ENCODE assay signal across 8 mouse cellular contexts in genomic region chr4:135962946-135963345, GRCm38 (mm10). TPM values are rescaled to one million over a fixed set of nuclear protein-coding genes. Genes with fewer than 3 reads are reported as not detected.
DNase-seq lines count a peak whose midpoint lies in the region; ATAC-seq and TF ChIP-seq lines count a peak whose summit lies in the region.

No protein-coding gene starts in this region.

- peaks cover 65% of the 10 kb centered on the region for H3K36me3 ChIP-seq in heart, embryonic 13.5 days
- H3K36me3 ChIP-seq in ES-Bruce4 (ENCODE audit: control insufficient read depth, insufficient read depth, low read length, poor library complexity, severe bottlenecking), result 0 out of 2 replicates have a peak, but pooled peaks cover 6% of the 10 kb centered on the region
- H3K36me3 ChIP-seq in forebrain, embryonic 15.5 days, result peaks cover 38% of the 10 kb centered on the region
- peaks cover 39% of the 10 kb centered on the region for H3K36me3 ChIP-seq in macrophage (ENCODE audit: inconsistent target)

- TF ChIP-seq CTCF in ES-Bruce4 (IDR thresholded peaks at IDR 0.05; ENCODE audit: low read depth, low read length), result no peak

- no peaks in the 10 kb centered on the region for H3K9me3 ChIP-seq in heart, embryonic 13.5 days
- no peaks in the 10 kb centered on the region for H3K9me3 ChIP-seq in ES-Bruce4 (replicated peaks; ENCODE audit: control insufficient read depth, insufficient read depth, low read length, poor library complexity, severe bottlenecking)
- no peaks in the 10 kb centered on the region for H3K9me3 ChIP-seq in forebrain, embryonic 15.5 days

- no peaks in the 10 kb centered on the region for H3K79me2 ChIP-seq in macrophage (ENCODE audit: inconsistent target)

- intact Hi-C loops in heart, postnatal 14 days (cut with DNase I), result loop anchor here (5.0 kb wide), 2 partner anchors 71 to 161 kb away; no protein-coding TSS in a partner anchor

- no peak for DNase-seq in heart, postnatal 14 days
- DNase-seq in thymus, postnatal 4 days, result no peak
- no peak for DNase-seq in gastrocnemius, adult 8-10 months (ENCODE audit: low spot score in 2 of 2)

- peak overlapping the region; percentile 98 for H3K4me2 ChIP-seq in heart, embryonic 13.5 days
- H3K4me2 ChIP-seq in forebrain, embryonic 15.5 days (replicated peaks), result peak overlapping the region; percentile 94

- H3K4me1 ChIP-seq in heart, embryonic 13.5 days, result peaks cover 23% of the 10 kb centered on the region
- H3K4me1 ChIP-seq in ES-Bruce4 (ENCODE audit: control insufficient read depth, insufficient read depth, low read length), result no peaks in the 10 kb centered on the region
- peaks cover 17% of the 10 kb centered on the region for H3K4me1 ChIP-seq in forebrain, embryonic 15.5 days

- H3K27ac ChIP-seq in heart, embryonic 13.5 days (replicated peaks), result peak overlapping the region; percentile 86
- H3K27ac ChIP-seq in ES-Bruce4 (ENCODE audit: insufficient read depth, low read length) (peak overlapping the region; percentile 63), macrophage (peak overlapping the region; percentile 84)
- H3K27ac ChIP-seq in forebrain, embryonic 15.5 days (replicated peaks), result peak overlapping the region; percentile 87

- H3K4me3 ChIP-seq in heart, embryonic 13.5 days, result peak overlapping the region; percentile 82
- H3K4me3 ChIP-seq in ES-Bruce4 (ENCODE audit: low read depth, low read length) (peak overlapping the region; percentile 97), macrophage (ENCODE audit: inconsistent target) (peak overlapping the region; percentile 88)
- H3K4me3 ChIP-seq in forebrain, embryonic 15.5 days, result peak overlapping the region; percentile 63

- H3K9ac ChIP-seq in heart, embryonic 13.5 days, result peak overlapping the region; percentile 86
- H3K9ac ChIP-seq in ES-Bruce4 (ENCODE audit: low read depth, poor library complexity, severe bottlenecking), result peak overlapping the region; percentile 81
- H3K9ac ChIP-seq in forebrain, embryonic 15.5 days (replicated peaks), result peak overlapping the region; percentile 73

- WGBS in heart, embryonic 13.5 days, result 5% methylated on average over 15 of the region's 15 CpGs
- 7% methylated on average over 15 of the region's 15 CpGs for WGBS in forebrain, embryonic 15.5 days
- 2% methylated on average over 13 of the region's 15 CpGs for WGBS in macrophage (ENCODE audit: missing documents)

- ATAC-seq in heart, embryonic 13.5 days (ENCODE audit: extremely low read depth, insufficient number of reproducible peaks, low FRiP score, low TSS enrichment), result no peak
- no peak; the same call in 1 of the 2 replicates for ATAC-seq in forebrain, embryonic 15.5 days (replicated peaks)
- ATAC-seq in inflammation-experienced regulatory T-cells, adult 6 months, result no peak

- no peak for TF ChIP-seq EP300 in ES-Bruce4 (IDR thresholded peaks at IDR 0.05; ENCODE audit: insufficient read depth, low read depth, low read length)

- H3K27me3 ChIP-seq in heart, embryonic 13.5 days (replicated peaks), result no peaks in the 10 kb centered on the region
- H3K27me3 ChIP-seq in ES-Bruce4 (ENCODE audit: control insufficient read depth, insufficient read depth, low read length, poor library complexity, severe bottlenecking), result no peaks in the 10 kb centered on the region
- no peaks in the 10 kb centered on the region for H3K27me3 ChIP-seq in forebrain, embryonic 15.5 days

- TF ChIP-seq POLR2A in ES-Bruce4 (IDR thresholded peaks at IDR 0.05; ENCODE audit: insufficient read depth, low read length), result no peak

RNA-seq across cellular contexts. Expression of gene Gale, which starts 0.6 kb away (rescaled TPM):
- 23.6 and 28.7 TPM in 2 replicates for polyA plus RNA-seq in heart, embryonic 13.5 days (2015; fragmentation: Nextera tagmentation; extraction: Ambion mirVana)
- 1 to 10 TPM; 2.1 to 3.1 TPM for total RNA-seq in heart, postnatal 14 days (2021)
- 6.8 and 9.4 TPM in 2 replicates for polyA plus RNA-seq in ES-Bruce4 (2011; ENCODE audit: insufficient read depth, insufficient read length, low read depth, missing spikeins)
- 35.2 and 35.6 TPM in 2 replicates for polyA plus RNA-seq in forebrain, embryonic 15.5 days (2015; fragmentation: Nextera tagmentation; extraction: Ambion mirVana)
- total RNA-seq in macrophage (2018; cell fraction: chromatin; rRNA removed), result 10 to 100 TPM in 14 of 26 experiments, 1 to 10 TPM in 12; 3.2 to 21.6 (median 10.5) TPM
- total RNA-seq in macrophage (2018; cell fraction: cytosol; rRNA removed), result 1 to 10 TPM; 4.3 to 8.2 (median 6.9) TPM
- 10 to 100 TPM in 7 of 26 experiments, 1 to 10 TPM in 19; 3.3 to 23.2 (median 7.9) TPM for total RNA-seq in macrophage (2018; cell fraction: nucleus; rRNA removed)
- 3.5 to 12.3 TPM (median 7.7 TPM) in 3 replicates for polyA plus RNA-seq in macrophage (2018)
- 10 to 100 TPM; 14.2 to 26.3 (median 19.0) TPM for polyA plus RNA-seq in inflammation-experienced regulatory T-cells, adult 6 months (2017; shearing (Covaris generic))
- 1 to 10 TPM in 1 of 4 experiments, under 1 TPM in 2, not detected in 1; 0.40 to 1.3 (median 0.72) TPM for total RNA-seq in gastrocnemius, adult 8-10 months (2022)

RNA-seq across cellular contexts. Expression of gene Lypla2, which starts 9.5 kb away (rescaled TPM):
- polyA plus RNA-seq in heart, embryonic 13.5 days (2015; fragmentation: Nextera tagmentation; extraction: Ambion mirVana), result 65.5 and 75.4 TPM in 2 replicates
- 10 to 100 TPM; 37.5 to 37.8 TPM for total RNA-seq in heart, postnatal 14 days (2021)
- polyA plus RNA-seq in ES-Bruce4 (2011; ENCODE audit: insufficient read depth, insufficient read length, low read depth, missing spikeins) (47.4 and 52.6 TPM in 2 replicates), macrophage (2018) (41.4 to 77.2 TPM (median 65.0 TPM) in 3 replicates)
- polyA plus RNA-seq in forebrain, embryonic 15.5 days (2015; fragmentation: Nextera tagmentation; extraction: Ambion mirVana), result 180 and 188 TPM in 2 replicates
- total RNA-seq in macrophage (2018; cell fraction: chromatin; rRNA removed), result 10 to 100 TPM; 22.2 to 96.4 (median 45.7) TPM
- total RNA-seq in macrophage (2018; cell fraction: cytosol; rRNA removed), result 10 to 100 TPM; 47.7 to 84.9 (median 68.4) TPM
- total RNA-seq in macrophage (2018; cell fraction: nucleus; rRNA removed), result 10 to 100 TPM; 27.6 to 71.9 (median 44.6) TPM
- 10 to 100 TPM; 61.2 to 78.8 (median 65.5) TPM for polyA plus RNA-seq in inflammation-experienced regulatory T-cells, adult 6 months (2017; shearing (Covaris generic))
- total RNA-seq in gastrocnemius, adult 8-10 months (2022), result 10 to 100 TPM; 27.0 to 33.7 (median 30.8) TPM

RNA-seq across cellular contexts. Expression of gene Hmgcl, which starts 16.7 kb away (rescaled TPM):
- 73.0 and 81.6 TPM in 2 replicates for polyA plus RNA-seq in heart, embryonic 13.5 days (2015; fragmentation: Nextera tagmentation; extraction: Ambion mirVana)
- 10 to 100 TPM; 69.8 to 70.4 TPM for total RNA-seq in heart, postnatal 14 days (2021)
- polyA plus RNA-seq in ES-Bruce4 (2011; ENCODE audit: insufficient read depth, insufficient read length, low read depth, missing spikeins) (18.3 and 22.6 TPM in 2 replicates), macrophage (2018) (34.9 to 87.9 TPM (median 66.0 TPM) in 3 replicates)
- polyA plus RNA-seq in forebrain, embryonic 15.5 days (2015; fragmentation: Nextera tagmentation; extraction: Ambion mirVana), result 61.3 and 66.6 TPM in 2 replicates
- 100 to 1,000 TPM in 8 of 26 experiments, 10 to 100 TPM in 18; 25.9 to 210 (median 73.0) TPM for total RNA-seq in macrophage (2018; cell fraction: chromatin; rRNA removed)
- total RNA-seq in macrophage (2018; cell fraction: cytosol; rRNA removed), result 10 to 100 TPM; 25.9 to 74.0 (median 39.7) TPM
- 100 to 1,000 TPM in 4 of 26 experiments, 10 to 100 TPM in 22; 19.2 to 124 (median 43.3) TPM for total RNA-seq in macrophage (2018; cell fraction: nucleus; rRNA removed)
- polyA plus RNA-seq in inflammation-experienced regulatory T-cells, adult 6 months (2017; shearing (Covaris generic)), result 10 to 100 TPM; 70.5 to 83.4 (median 77.2) TPM
- 10 to 100 TPM; 39.8 to 44.0 (median 42.0) TPM for total RNA-seq in gastrocnemius, adult 8-10 months (2022)

RNA-seq across cellular contexts. Expression of gene Pithd1, which starts 24.1 kb away (rescaled TPM):
- polyA plus RNA-seq in heart, embryonic 13.5 days (2015; fragmentation: Nextera tagmentation; extraction: Ambion mirVana), result 39.2 and 42.0 TPM in 2 replicates
- 10 to 100 TPM; 17.0 to 19.4 TPM for total RNA-seq in heart, postnatal 14 days (2021)
- polyA plus RNA-seq in ES-Bruce4 (2011; ENCODE audit: insufficient read depth, insufficient read length, low read depth, missing spikeins) (40.3 and 44.9 TPM in 2 replicates), macrophage (2018) (21.2 to 24.6 TPM (median 22.0 TPM) in 3 replicates)
- polyA plus RNA-seq in forebrain, embryonic 15.5 days (2015; fragmentation: Nextera tagmentation; extraction: Ambion mirVana), result 52.1 and 55.3 TPM in 2 replicates
- 10 to 100 TPM in 15 of 26 experiments, 1 to 10 TPM in 11; 1.5 to 33.8 (median 12.7) TPM for total RNA-seq in macrophage (2018; cell fraction: chromatin; rRNA removed)
- total RNA-seq in macrophage (2018; cell fraction: cytosol; rRNA removed), result 10 to 100 TPM in 21 of 26 experiments, 1 to 10 TPM in 5; 8.3 to 22.3 (median 13.6) TPM
- 10 to 100 TPM in 3 of 26 experiments, 1 to 10 TPM in 23; 1.3 to 18.9 (median 7.0) TPM for total RNA-seq in macrophage (2018; cell fraction: nucleus; rRNA removed)
- polyA plus RNA-seq in inflammation-experienced regulatory T-cells, adult 6 months (2017; shearing (Covaris generic)), result 10 to 100 TPM in 1 of 3 experiments, 1 to 10 TPM in 2; 8.3 to 16.7 (median 9.8) TPM
- total RNA-seq in gastrocnemius, adult 8-10 months (2022), result 10 to 100 TPM; 26.9 to 31.9 (median 28.9) TPM

RNA-seq across cellular contexts. Expression of gene Fuca1, which starts 42.4 kb away (rescaled TPM):
- polyA plus RNA-seq in heart, embryonic 13.5 days (2015; fragmentation: Nextera tagmentation; extraction: Ambion mirVana), result 46.0 and 47.9 TPM in 2 replicates
- total RNA-seq in heart, postnatal 14 days (2021), result 10 to 100 TPM; 33.5 to 40.7 TPM
- polyA plus RNA-seq in ES-Bruce4 (2011; ENCODE audit: insufficient read depth, insufficient read length, low read depth, missing spikeins) (46.0 and 47.2 TPM in 2 replicates), macrophage (2018) (158 to 239 TPM (median 178 TPM) in 3 replicates)
- polyA plus RNA-seq in forebrain, embryonic 15.5 days (2015; fragmentation: Nextera tagmentation; extraction: Ambion mirVana), result 50.9 and 56.7 TPM in 2 replicates
- 100 to 1,000 TPM in 11 of 26 experiments, 10 to 100 TPM in 15; 17.9 to 210 (median 80.2) TPM for total RNA-seq in macrophage (2018; cell fraction: chromatin; rRNA removed)
- 100 to 1,000 TPM in 10 of 26 experiments, 10 to 100 TPM in 16; 62.4 to 180 (median 86.0) TPM for total RNA-seq in macrophage (2018; cell fraction: cytosol; rRNA removed)
- total RNA-seq in macrophage (2018; cell fraction: nucleus; rRNA removed), result 100 to 1,000 TPM in 8 of 26 experiments, 10 to 100 TPM in 18; 31.1 to 178 (median 73.6) TPM
- polyA plus RNA-seq in inflammation-experienced regulatory T-cells, adult 6 months (2017; shearing (Covaris generic)), result 100 to 1,000 TPM in 1 of 3 experiments, 10 to 100 TPM in 2; 81.7 to 101 (median 98.9) TPM
- 10 to 100 TPM; 14.8 to 28.3 (median 23.6) TPM for total RNA-seq in gastrocnemius, adult 8-10 months (2022)
